Mouse (Mus musculus) ES-E14 (cell line): ENCODE results near the gene Mettl26. TPM values are rescaled to one million over a fixed set of nuclear protein-coding genes. Genes with fewer than 3 reads are reported as not detected.

Experiments
- DNase-seq: peaks from one replicate; pipeline ENCODE4 v3.0.0-alpha.2; 2013; ENCODE audit warnings: low read depth, low spot score
- H3K27ac ChIP-seq: 2 replicates; pipeline ENCODE4 v1.5.1; 2012; ENCODE audit warnings: low read depth, mild to moderate bottlenecking, low read length, moderate library complexity, mixed read lengths; ENCODE audit not compliant: poor library complexity, insufficient read depth, severe bottlenecking
- H3K36me3 ChIP-seq: 2 replicates; pipeline ENCODE4 v1.6.1; 2012; ENCODE audit warnings: mild to moderate bottlenecking, low read length, moderate library complexity, mixed read lengths; ENCODE audit not compliant: control insufficient read depth, poor library complexity, insufficient read depth, severe bottlenecking
- H3K4me1 ChIP-seq, 2 experiments: fragments of 150-350 bp in 1 of 2; sonication (generic) in 1 of 2; 2 replicates each; pipeline ENCODE4 v1.6.1; 2012; ENCODE audit warnings: low read length in 2 of 2, mild to moderate bottlenecking in 1 of 2, mixed read lengths in 1 of 2; ENCODE audit not compliant: control insufficient read depth in 2 of 2, insufficient read depth in 2 of 2, poor library complexity in 1 of 2
- H3K4me3 ChIP-seq, 2 experiments: fragments of 150-350 bp in 1 of 2; sonication (generic) in 1 of 2; 2 replicates each; pipeline ENCODE4 v1.5.1; 2012; ENCODE audit warnings: low read length in 2 of 2, low read depth in 1 of 2, mild to moderate bottlenecking in 1 of 2, mixed read lengths in 1 of 2; ENCODE audit not compliant: insufficient read depth in 1 of 2, poor library complexity in 1 of 2, severe bottlenecking in 1 of 2
- H3K9ac ChIP-seq: 2 replicates; pipeline ENCODE4 v1.6.1; 2012; ENCODE audit warnings: low read depth, mild to moderate bottlenecking, low read length, mixed read lengths; ENCODE audit not compliant: poor library complexity, insufficient read depth, severe bottlenecking
- H3K9me3 ChIP-seq: fragments of 150-350 bp; sonication (generic); 2 replicates; pipeline ENCODE4 v1.6.1; 2012; ENCODE audit warnings: low read depth, mild to moderate bottlenecking, low read length; ENCODE audit not compliant: control insufficient read depth, insufficient read depth
- CHD2 ChIP-seq: IDR thresholded peaks from 2 replicates; pipeline ENCODE4 v1.6.1; 2014; ENCODE audit warnings: mild to moderate bottlenecking, low read depth, low read length, inconsistent platforms
- HCFC1 ChIP-seq: IDR thresholded peaks from 2 replicates; pipeline ENCODE4 v1.6.1; 2012; ENCODE audit warnings: low read length, inconsistent platforms, borderline replicate concordance; ENCODE audit not compliant: insufficient read depth
- MAFK ChIP-seq: IDR thresholded peaks from 2 replicates; pipeline ENCODE4 v1.6.1; 2014; ENCODE audit warnings: mild to moderate bottlenecking, low read depth, low read length, inconsistent platforms; ENCODE audit not compliant: insufficient read depth
- ZC3H11A ChIP-seq: IDR thresholded peaks from 2 replicates; pipeline ENCODE4 v1.6.1; 2012; ENCODE audit warnings: low read depth, mild to moderate bottlenecking, inconsistent platforms, low read length, borderline replicate concordance
- ZNF384 ChIP-seq: IDR thresholded peaks from 2 replicates; pipeline ENCODE4 v1.6.1; 2012; ENCODE audit warnings: low read depth, low read length, inconsistent platforms
- in situ Hi-C, 2 experiments: fragments of 600-800 bp; cut with MboI; formaldehyde crosslinking; loops; one replicate each; pipeline ENCODE4 v1.15.1; 2025; ENCODE audit warnings: low sequenced_read_pairs in 2 of 2, inconsistent platforms in 1 of 2; ENCODE audit not compliant: unreplicated experiment in 2 of 2
- total RNA-seq: library from RNA; depleted of rRNA; stranded (reverse); fragments of 300-350 nt; gene quantifications from 2 replicates; pipeline ENCODE4 v1.2.3, GENCODE M21; 2012

The Mettl26 gene
- total RNA-seq, 1 experiment = 26.6 TPM

DNA sequence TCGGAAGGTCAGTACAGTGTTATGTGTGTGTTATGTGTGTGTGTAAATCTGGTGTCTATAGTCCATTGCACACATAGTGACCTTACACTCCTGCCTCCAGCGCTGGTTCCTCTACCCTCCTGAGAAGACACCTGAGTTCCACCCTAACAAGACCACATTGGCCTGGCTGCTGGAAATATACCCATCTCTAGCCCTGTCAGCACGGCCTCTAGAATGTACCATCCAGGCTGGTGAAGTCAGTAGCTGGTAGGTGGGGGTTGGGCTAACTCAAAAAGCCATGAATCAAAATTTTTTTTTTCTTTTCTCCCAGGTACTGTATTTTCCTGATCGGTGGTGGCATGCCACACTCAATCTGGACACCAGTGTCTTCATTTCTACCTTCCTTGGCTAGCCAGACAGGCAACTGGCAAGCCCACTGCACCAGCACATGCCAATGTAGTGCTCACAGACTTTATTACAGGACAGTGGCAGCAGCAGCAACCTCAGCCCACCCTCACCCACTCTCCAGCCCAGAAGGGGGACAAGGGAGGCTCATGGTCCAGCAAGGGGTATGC, 44.6 kb upstream of the Mettl26 start:
- no peak overlapping the region for H3K4me3 ChIP-seq
- DNase-seq = no peak
- H3K9ac ChIP-seq = no peak overlapping the region
- TF ChIP-seq CHD2 = no peak
- no peak for TF ChIP-seq HCFC1
- no peak for TF ChIP-seq ZNF384
- no peak for TF ChIP-seq ZC3H11A
- no peak for TF ChIP-seq MAFK
- in situ Hi-C loops = no loop called here
- H3K9me3 ChIP-seq = no peaks in the 10 kb centered on the region
- peaks cover 2 to 30% of the 10 kb centered on the region in 2 experiments; a peak in 1 of 4 replicates for H3K4me1 ChIP-seq
- H3K36me3 ChIP-seq = peaks cover 54% of the 10 kb centered on the region
- no peak overlapping the region for H3K27ac ChIP-seq

- TF ChIP-seq HCFC1 (no peak), MAFK (no peak), ZNF384 (no peak), CHD2 (no peak), ZC3H11A (no peak)
- Histone ChIP-seq H3K4me1 (peaks cover 2 to 31% of the 10 kb centered on the region in 2 experiments; a peak in 1 of 4 replicates), H3K9me3 (no peaks in the 10 kb centered on the region), H3K4me3 (no peak overlapping the region), H3K36me3 (peaks cover 55% of the 10 kb centered on the region), H3K27ac (no peak overlapping the region), H3K9ac (no peak overlapping the region)
- in situ Hi-C loops = no loop called here
- no peak for DNase-seq
These were observed 44.0 kb upstream of the Mettl26 start for GRCm38 (mm10) chr17:25830806-25831431.

GRCm38 (mm10) chr17:25831451-25832281, 43.2 kb upstream of the Mettl26 start:
- DNase-seq = no peak
- TF ChIP-seq HCFC1 = no peak
- no peak for TF ChIP-seq ZC3H11A
- TF ChIP-seq CHD2 = no peak
- no peak for TF ChIP-seq MAFK
- TF ChIP-seq ZNF384 = no peak
- in situ Hi-C loops = no loop called here
- H3K9ac ChIP-seq = peak overlapping the region; percentile 97
- H3K4me3 ChIP-seq = peak overlapping the region; percentile 96 to 97
- no peaks in the 10 kb centered on the region for H3K9me3 ChIP-seq
- H3K36me3 ChIP-seq = peaks cover 51% of the 10 kb centered on the region
- no peak overlapping the region for H3K27ac ChIP-seq
- H3K4me1 ChIP-seq = peaks cover 2 to 36% of the 10 kb centered on the region in 2 experiments; a peak in 1 of 4 replicates

DNA sequence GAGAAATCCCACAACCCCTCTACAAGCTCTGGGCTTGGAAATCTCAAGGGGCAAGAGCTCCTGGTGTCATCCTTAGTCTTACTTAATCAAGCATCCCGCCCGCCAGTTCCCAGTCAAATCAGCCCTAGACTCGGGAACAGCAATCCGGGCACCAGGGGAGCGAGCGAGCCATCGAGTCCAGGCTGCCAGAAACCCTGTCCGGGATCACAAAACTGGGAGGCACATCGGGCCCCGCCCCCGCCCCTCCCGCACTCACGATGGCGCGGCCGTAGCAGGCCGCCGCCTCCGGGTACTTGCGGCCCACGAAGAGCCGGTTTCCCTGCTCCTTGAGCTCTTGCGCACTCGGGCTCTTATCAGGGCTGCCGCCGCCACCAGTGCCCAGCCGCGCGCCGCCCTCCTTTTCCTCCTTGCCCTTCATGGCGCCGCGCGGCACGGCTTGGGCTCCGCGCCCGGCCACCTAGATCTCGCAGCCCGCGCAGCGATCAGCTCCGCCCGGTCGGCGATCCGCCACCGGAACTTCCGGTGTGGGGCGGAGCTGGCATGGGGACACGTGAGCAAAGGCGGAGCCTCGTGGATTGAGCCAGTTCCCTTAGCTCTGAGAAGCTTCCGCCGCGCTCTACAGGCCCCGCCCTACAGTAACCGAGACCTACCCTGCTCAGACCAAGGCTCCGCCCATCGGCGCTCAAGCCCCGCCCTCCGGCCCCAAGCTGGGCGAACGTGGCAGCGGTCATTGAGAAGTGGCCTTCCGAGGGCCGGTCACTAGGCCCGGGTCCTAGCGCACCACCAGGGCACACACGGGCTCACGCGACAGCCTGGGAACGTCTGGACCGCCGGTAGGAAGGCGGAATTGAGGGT, 42.2 kb upstream of the Mettl26 start:
- Histone ChIP-seq H3K36me3 (peaks cover 43% of the 10 kb centered on the region), H3K27ac (peak overlapping the region; percentile 86), H3K9ac (peak overlapping the region; percentile 97), H3K4me1 (peaks cover 2 to 32% of the 10 kb centered on the region in 2 experiments; a peak in 1 of 4 replicates), H3K9me3 (no peaks in the 10 kb centered on the region), H3K4me3 (peak overlapping the region; percentile 96 to 97)
- peak; percentile 97 for DNase-seq
- TF ChIP-seq HCFC1 = peak; percentile 71
- TF ChIP-seq MAFK = no peak
- in situ Hi-C loops = no loop called here
